Mouse (Mus musculus): ENCODE measurements around the gene Phf21a.

DNA sequence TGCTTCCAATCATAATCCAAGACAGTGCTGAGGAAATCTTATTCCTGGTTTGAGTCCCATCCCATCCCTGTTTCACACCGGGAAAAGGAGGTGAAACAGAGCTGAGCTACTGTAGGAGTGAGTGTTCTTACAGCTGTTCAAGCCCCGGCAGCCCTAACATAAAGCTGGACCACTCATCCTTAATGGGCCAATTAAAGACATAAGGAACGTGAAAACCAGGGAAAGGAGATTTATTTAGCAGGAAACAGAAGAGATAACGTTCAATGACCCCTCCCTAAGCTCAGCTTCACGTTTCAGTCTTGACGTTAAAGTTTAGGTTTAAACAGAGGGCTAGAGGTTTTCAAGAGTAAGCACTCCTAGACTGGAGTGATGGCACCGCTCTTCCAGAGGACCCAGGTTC lies 74.0 kb downstream of the Phf21a start:
- TF ChIP-seq CTCF (conservative IDR thresholded peaks at IDR 0.05; ENCODE audit: low read length) (no peak), POU5F1 (IDR thresholded peaks at IDR 0.05; ENCODE audit: borderline replicate concordance, low read length) (no peak), NANOG (IDR thresholded peaks at IDR 0.05; ENCODE audit: borderline replicate concordance, low read length) (no peak)

Data from E14TG2a.4 (cell line).